Mouse (Mus musculus): ENCODE measurements around the gene Shb.

Gene Shb

DNA sequence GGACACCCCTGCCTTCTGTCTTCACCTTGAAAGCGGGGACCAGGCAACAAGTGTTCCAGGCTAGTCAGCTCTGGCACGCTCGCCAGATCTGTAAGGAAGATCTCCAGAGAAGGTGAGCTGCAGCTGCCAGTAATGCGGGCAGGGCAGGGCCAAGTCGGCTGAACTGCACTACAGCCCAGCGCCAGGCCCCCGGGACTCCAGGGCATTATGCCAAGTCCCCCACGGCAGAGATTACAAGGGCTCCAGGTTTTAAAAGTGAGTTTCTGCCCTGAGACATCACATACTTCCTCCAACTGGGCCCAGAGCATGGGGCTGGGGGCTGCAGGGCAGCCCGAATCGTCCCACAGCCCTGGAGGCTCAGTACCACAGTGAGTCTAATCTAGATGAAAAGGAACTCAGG is 52.8 kb downstream of the Shb start:
- no peak for DNase-seq

- DNase-seq, result no peak
Measured at GRCm38 (mm10) chr4:45478178-45478577, 54.1 kb downstream of the Shb start.

GRCm38 (mm10) chr4:45477047-45477446 is 55.2 kb downstream of the Shb start:
- DNase-seq, result no peak

- DNase-seq, result no peak
Measured at GRCm38 (mm10) chr4:45474832-45475231, 57.4 kb downstream of the Shb start.

DNA sequence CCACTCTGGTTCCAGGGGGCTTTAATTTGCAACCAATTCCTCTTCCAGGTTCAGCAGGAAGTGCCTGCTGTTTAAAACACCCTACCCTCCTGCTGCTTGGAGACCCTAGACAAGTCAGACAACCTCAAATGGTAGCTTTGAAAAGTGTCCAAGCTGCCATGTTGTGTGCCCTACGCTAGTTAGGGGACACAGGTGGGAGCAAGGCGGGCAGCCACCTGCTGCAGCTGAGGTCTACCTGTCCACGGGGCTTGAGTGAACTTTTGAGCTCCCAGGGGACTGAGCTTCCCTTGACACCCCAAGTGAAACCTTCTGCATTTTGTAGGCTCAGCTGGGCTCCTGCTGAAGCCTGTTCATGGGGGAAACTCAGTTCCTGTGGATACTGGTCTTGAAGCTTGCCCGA is 58.1 kb downstream of the Shb start:
- no peak for DNase-seq

DNA sequence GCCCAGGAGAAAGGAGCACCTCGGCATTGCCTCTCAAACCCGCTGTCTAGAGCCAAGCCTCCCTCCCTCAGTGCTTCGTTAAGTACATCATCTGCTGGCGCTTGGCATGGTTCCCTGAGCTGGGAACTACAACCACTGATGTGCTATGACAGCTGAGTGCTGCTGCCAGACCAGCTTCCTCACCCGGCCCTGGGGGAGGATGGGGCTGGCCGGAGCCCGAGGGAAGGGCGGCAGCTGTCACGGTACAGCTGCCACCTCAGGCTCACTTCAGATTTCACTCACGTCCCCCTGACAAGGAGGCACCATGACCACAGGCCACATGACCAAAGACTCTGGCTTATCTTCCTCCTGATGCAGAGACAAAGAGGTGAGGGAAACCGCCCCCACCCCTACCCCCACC is 59.1 kb downstream of the Shb start:
- no peak for DNase-seq

DNA sequence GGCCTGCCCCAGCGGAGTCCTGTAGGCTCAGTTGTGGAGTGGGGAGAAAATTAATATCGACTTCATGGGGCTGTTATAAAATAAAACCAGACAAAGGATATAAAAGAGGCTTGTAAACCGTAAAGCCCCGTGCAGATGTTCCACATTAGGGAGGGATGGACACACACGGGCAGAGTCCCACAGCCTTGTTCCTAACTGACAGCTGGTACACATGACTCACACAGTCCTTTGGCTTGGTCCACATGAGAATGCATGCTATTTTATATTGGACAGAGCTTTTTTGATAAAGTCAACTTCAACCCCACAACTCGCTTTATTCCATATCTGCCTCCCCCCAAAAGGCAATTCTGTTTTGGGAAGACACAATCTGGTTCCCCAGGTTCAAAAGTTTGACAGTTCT is 59.6 kb downstream of the Shb start:
- DNase-seq, result no peak

DNA sequence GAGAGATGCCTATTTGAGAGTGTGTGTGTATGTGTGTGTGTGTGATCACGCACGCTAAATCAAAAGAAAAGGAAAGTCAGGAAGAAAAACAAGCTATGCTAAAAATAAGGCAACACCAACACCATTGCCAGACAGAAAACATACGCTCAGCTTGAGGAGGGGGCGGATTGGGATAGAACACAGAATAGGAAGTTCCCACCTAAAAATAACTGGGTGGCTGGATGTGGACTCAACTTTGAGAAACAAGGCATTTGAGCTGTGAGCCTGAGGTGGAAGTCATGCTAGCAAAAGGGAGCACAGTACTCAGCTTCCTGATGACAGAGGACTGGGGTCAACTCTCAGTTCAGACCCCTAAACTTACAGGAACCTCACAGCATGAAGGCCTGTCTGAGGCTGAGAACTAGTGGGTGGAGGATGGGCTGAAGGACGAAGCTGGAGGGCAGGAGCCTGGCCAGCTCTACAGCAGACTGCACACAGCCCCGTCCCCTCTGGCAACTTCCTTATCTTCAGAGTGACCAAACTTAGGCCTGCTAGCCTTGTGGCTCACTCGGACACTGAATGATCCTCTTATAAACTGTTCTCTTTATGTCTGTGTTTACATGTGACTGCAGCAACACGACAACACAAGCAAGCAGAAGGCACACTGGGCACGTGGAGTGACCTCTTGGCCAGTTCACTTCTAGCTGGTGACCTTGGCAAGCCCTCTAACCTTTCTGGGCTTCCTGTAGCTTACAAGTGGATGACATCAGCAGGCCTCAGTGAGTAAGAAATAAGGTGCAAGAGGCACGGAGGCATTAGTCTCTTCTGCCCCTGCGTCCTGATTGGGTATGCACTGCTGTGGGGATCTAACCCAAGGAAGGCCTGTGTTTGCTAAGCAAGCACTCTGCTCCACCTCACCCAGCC is 60.4 kb downstream of the Shb start:
- no peak for DNase-seq

DNA sequence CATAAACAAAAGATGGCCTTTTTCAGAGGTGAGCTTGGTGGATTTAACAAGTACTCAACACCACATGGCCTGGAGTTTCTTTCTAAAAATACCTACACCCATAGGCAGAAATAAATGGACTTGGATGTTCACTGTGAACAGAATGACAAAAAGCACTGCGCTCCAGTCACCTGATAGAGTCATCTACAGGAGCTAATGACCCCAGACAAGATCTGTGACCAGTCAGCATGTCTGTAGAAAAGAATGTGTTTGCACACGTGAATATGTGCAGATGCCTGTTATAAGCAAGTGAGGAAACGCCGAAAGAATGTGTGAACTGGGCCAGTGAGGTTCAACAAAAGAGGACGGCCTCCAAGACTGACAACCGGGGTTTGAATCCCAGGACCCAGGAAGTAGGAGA is 63.2 kb downstream of the Shb start:
- DNase-seq, result no peak

DNA sequence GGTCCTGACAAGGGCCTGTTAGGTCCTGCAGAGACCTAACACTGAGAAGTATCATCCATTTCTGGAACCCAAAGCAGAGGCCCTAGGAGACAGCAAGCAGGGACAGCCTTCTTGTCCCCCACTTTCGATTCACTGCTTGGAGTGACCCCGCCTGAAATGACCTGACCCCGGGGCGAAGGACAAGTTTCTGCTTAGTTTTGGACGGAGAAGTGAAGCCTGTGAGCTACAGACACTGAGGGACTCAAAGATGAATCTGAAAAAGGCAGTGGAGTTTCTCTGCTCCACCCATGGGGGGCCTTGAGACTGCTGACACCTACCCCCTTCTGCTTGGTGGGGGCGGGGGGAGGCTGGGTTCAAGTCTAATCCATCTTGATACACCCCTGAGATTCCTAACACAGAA is 63.8 kb downstream of the Shb start:
- DNase-seq, result no peak

DNA sequence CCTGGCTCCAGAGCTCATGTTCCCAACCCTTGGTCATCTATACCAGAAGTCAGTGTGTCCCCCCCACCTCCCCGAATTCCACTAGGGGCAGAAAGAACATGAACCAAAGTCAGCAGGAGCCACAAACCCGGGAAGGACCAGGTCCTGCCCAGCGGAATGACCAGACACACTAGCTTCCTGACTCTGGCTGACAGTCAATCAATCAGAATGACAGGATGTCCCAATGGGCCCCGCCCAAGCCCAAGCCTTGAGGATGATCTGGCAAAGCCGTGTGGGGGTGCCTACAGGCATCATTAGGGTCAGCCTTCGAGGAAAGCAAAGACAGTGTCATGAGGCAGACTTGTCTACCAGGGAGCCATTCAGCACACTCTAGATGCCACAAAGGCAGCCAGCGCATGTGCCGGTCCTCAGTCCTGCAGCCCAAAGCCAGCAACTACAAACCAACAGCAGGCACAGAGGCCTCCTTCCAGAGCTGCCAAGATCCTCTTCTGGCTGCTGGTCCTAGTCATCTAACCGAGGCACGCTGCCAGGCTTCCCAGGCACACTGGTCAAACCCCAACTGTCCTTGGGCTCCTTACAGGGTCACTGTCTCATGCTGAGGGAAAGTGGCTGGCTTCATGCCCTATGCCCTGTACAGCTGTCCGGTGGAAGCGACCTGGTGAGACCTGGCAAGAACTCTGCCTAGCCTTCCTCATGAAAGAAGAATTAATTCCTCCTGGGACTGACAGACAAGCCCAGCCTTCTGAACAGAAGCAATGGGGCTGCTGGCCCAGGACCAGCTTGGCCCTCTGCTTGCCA is 65.0 kb downstream of the Shb start:
- peak; percentile 56 for DNase-seq

- DNase-seq, result no peak
Measured at GRCm38 (mm10) chr4:45464941-45465340, 67.3 kb downstream of the Shb start.

GRCm38 (mm10) chr4:45464528-45464927 is 67.7 kb downstream of the Shb start:
- no peak for DNase-seq

GRCm38 (mm10) chr4:45464123-45464522 is 68.1 kb downstream of the Shb start:
- DNase-seq, result no peak

GRCm38 (mm10) chr4:45462628-45463027 is 69.6 kb downstream of the Shb start:
- DNase-seq, result no peak

- DNase-seq, result no peak
Measured at GRCm38 (mm10) chr4:45461661-45462060, 70.6 kb downstream of the Shb start.

DNA sequence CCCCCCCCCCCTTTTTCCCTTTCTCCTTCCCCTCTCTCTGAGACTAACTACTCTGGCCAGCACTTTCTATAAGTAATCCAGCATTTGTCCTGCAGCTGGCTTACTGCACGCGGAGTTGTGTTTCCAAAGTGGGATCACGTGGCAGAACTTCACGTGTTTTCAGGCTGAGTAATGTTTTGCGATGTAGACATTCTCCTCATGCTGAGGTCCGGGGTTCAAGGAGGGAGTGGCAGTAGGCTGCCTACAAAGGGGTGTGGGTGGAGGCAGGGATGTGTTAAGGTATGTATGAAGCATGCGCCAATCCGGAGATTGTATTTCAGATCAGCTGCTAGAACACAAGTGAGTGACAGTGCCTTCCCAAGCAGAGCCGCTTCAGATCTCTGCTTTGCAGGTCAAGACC is 72.9 kb downstream of the Shb start:
- no peak for DNase-seq

- DNase-seq, result no peak
Measured at GRCm38 (mm10) chr4:45457543-45457942, 74.7 kb downstream of the Shb start.

GRCm38 (mm10) chr4:45455001-45455400 is 77.3 kb downstream of the Shb start:
- no peak for DNase-seq

- DNase-seq, result no peak
Measured at GRCm38 (mm10) chr4:45453271-45453851, 78.9 kb downstream of the Shb start.

- DNase-seq, result no peak
Measured at GRCm38 (mm10) chr4:45452569-45453111, 79.6 kb downstream of the Shb start.

DNA sequence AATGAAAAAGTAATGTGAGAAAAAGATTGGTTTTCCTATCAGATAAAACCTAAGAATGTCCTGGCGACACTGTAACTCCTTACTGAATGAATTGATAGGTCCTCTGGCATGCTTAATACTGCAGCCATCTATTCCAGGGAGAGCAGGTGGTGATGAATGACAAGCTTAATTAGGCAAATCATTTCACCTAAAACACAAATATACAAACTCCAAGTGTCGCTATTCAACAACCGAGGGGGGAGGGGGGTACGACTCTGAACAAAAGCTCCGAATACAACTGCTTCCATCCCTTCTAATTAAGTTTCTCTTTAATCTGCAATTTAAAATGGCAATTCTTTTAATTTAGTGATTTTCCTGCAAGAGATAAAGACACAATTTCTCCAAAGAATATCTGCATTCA is 83.3 kb downstream of the Shb start:
- no peak for DNase-seq

DNA sequence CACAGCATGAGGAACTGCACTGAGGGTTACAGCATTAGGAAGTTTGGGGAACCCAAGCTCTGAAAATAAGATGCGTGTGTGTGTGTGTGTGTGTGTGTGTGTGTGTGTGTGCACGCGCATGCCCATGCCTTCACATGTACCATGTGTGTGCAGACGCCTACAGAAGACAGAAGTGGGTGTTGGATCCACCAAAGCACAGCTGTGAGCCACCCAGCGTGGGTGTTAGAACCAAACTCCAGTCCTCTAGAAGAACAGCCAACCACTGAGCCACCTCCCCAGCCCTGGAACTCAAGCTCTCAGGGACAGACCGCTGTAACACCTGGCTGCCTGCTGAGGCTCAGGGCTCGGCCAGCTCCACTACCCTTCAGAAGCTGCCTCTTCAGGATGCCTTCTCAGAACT is 83.8 kb downstream of the Shb start:
- DNase-seq, result no peak

DNA sequence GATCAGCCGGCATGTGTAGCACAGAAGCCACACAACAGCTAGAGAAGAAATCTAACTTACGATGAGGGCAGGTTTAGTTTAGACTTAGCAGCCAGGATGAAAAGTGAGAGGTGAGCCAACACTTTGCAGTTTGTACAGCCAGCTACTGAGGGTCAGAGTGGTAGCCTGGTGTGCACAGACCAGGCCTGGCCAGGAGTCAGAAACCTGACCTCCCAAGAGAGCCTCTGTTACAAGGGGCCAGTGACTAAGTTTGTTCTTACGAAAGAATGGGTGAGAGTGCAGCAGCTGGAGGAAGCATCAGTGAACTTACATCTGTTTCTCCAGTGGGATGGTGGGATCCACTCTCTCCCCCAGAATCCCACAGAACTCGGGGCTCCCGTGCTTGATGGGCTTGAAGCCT is 85.1 kb downstream of the Shb start:
- no peak for DNase-seq

All from cerebellum, adult 11 months (tissue).